Mouse (Mus musculus): ENCODE data around the gene Slc41a1. TPM values are rescaled to one million over a fixed set of nuclear protein-coding genes. Genes with fewer than 3 reads are reported as not detected.

Slc41a1 gene
- polyA plus RNA-seq, 2 experiments: 0.83 to 1.3 TPM

GRCm38 (mm10) chr1:131830561-131830960 lies 3.3 kb downstream of the Slc41a1 start:
- Histone ChIP-seq H3K36me3 (replicated peaks; ENCODE audit: control insufficient read depth, insufficient read depth, low read depth) (no peaks in the 10 kb centered on the region), H3K27ac (no peak overlapping the region), H3K4me2 (ENCODE audit: low read depth) (no peak overlapping the region), H3K9me3 (ENCODE audit: control insufficient read depth, low read length) (no peaks in the 10 kb centered on the region), H3K9ac (replicated peaks) (no peak overlapping the region), H3K27me3 (ENCODE audit: control insufficient read depth, insufficient read depth, low read length) (no peaks in the 10 kb centered on the region), H3K4me1 (replicated peaks; ENCODE audit: control insufficient read depth in 2 of 2, insufficient read depth in 2 of 2, low read length in 1 of 2) (peaks cover 0 to 10% of the 10 kb centered on the region in 2 experiments), H3K4me3 (ENCODE audit: insufficient read depth in 1 of 2, low read depth in 2 of 2, low read length in 2 of 2) (no peak overlapping the region)
- ATAC-seq (ENCODE audit: insufficient read depth): no peak
- no peak for TF ChIP-seq EP300 (IDR thresholded peaks at IDR 0.05; ENCODE audit: low read depth)
- TF ChIP-seq CTCF (IDR thresholded peaks at IDR 0.05; ENCODE audit: low read depth): no peak
- no peak for DNase-seq (ENCODE audit: low read depth in 3 of 3, low spot score in 3 of 3)
- 77% methylated on average over 15 of the region's 15 CpGs for WGBS (ENCODE audit: insufficient replicate concordance)

- H3K4me3 ChIP-seq (ENCODE audit: insufficient read depth in 1 of 2, low read depth in 2 of 2, low read length in 2 of 2): no peak overlapping the region
- 71% methylated on average over 8 of the region's 8 CpGs for WGBS (ENCODE audit: insufficient replicate concordance)
- DNase-seq (ENCODE audit: low read depth in 3 of 3, low spot score in 3 of 3) (no peak), ATAC-seq (ENCODE audit: insufficient read depth) (no peak)
- H3K9me3 ChIP-seq (ENCODE audit: control insufficient read depth, low read length): no peaks in the 10 kb centered on the region
- TF ChIP-seq EP300 (IDR thresholded peaks at IDR 0.05; ENCODE audit: low read depth): no peak
- TF ChIP-seq CTCF (IDR thresholded peaks at IDR 0.05; ENCODE audit: low read depth): no peak
- no peak overlapping the region for H3K27ac ChIP-seq
- H3K27me3 ChIP-seq (ENCODE audit: control insufficient read depth, insufficient read depth, low read length): no peaks in the 10 kb centered on the region
- no peaks in the 10 kb centered on the region for H3K36me3 ChIP-seq (replicated peaks; ENCODE audit: control insufficient read depth, insufficient read depth, low read depth)
- peaks cover 0 to 10% of the 10 kb centered on the region in 2 experiments for H3K4me1 ChIP-seq (replicated peaks; ENCODE audit: control insufficient read depth in 2 of 2, insufficient read depth in 2 of 2, low read length in 1 of 2)
- no peak overlapping the region for H3K9ac ChIP-seq (replicated peaks)
- no peak overlapping the region for H3K4me2 ChIP-seq (ENCODE audit: low read depth)
Measured at GRCm38 (mm10) chr1:131830971-131831641, 3.8 kb downstream of the Slc41a1 start.

GRCm38 (mm10) chr1:131837035-131837434 lies 9.7 kb downstream of the Slc41a1 start:
- H3K9me3 ChIP-seq (ENCODE audit: control insufficient read depth, low read length): no peaks in the 10 kb centered on the region
- DNase-seq (ENCODE audit: low read depth in 3 of 3, low spot score in 3 of 3): no peak
- H3K36me3 ChIP-seq (replicated peaks; ENCODE audit: control insufficient read depth, insufficient read depth, low read depth): no peaks in the 10 kb centered on the region
- no peak overlapping the region for H3K4me2 ChIP-seq (ENCODE audit: low read depth)
- no peak overlapping the region for H3K4me3 ChIP-seq (ENCODE audit: insufficient read depth in 1 of 2, low read depth in 2 of 2, low read length in 2 of 2)
- ATAC-seq (ENCODE audit: insufficient read depth): no peak
- H3K9ac ChIP-seq (replicated peaks): no peak overlapping the region
- H3K27me3 ChIP-seq (ENCODE audit: control insufficient read depth, insufficient read depth, low read length): no peaks in the 10 kb centered on the region
- WGBS (ENCODE audit: insufficient replicate concordance): 73% methylated on average over 3 of the region's 3 CpGs
- TF ChIP-seq EP300 (IDR thresholded peaks at IDR 0.05; ENCODE audit: low read depth) (no peak), CTCF (IDR thresholded peaks at IDR 0.05; ENCODE audit: low read depth) (no peak)
- no peaks in the 10 kb centered on the region for H3K4me1 ChIP-seq (replicated peaks; ENCODE audit: control insufficient read depth in 2 of 2, insufficient read depth in 2 of 2, low read length in 1 of 2)
- no peak overlapping the region for H3K27ac ChIP-seq

GRCm38 (mm10) chr1:131838542-131838941 lies 11.2 kb downstream of the Slc41a1 start:
- Histone ChIP-seq H3K27ac (no peak overlapping the region), H3K9me3 (ENCODE audit: control insufficient read depth, low read length) (no peaks in the 10 kb centered on the region), H3K4me3 (ENCODE audit: insufficient read depth in 1 of 2, low read depth in 2 of 2, low read length in 2 of 2) (no peak overlapping the region), H3K9ac (replicated peaks) (no peak overlapping the region), H3K36me3 (replicated peaks; ENCODE audit: control insufficient read depth, insufficient read depth, low read depth) (no peaks in the 10 kb centered on the region), H3K4me1 (replicated peaks; ENCODE audit: control insufficient read depth in 2 of 2, insufficient read depth in 2 of 2, low read length in 1 of 2) (no peaks in the 10 kb centered on the region), H3K4me2 (ENCODE audit: low read depth) (no peak overlapping the region), H3K27me3 (ENCODE audit: control insufficient read depth, insufficient read depth, low read length) (no peaks in the 10 kb centered on the region)
- 58% methylated on average over 5 of the region's 5 CpGs for WGBS (ENCODE audit: insufficient replicate concordance)
- DNase-seq (ENCODE audit: low read depth in 3 of 3, low spot score in 3 of 3) (no peak), ATAC-seq (ENCODE audit: insufficient read depth) (no peak)
- no peak for TF ChIP-seq EP300 (IDR thresholded peaks at IDR 0.05; ENCODE audit: low read depth)

- H3K4me3 ChIP-seq (ENCODE audit: insufficient read depth in 1 of 2, low read depth in 2 of 2, low read length in 2 of 2): no peak overlapping the region
- TF ChIP-seq CTCF (IDR thresholded peaks at IDR 0.05; ENCODE audit: low read depth) (no peak), EP300 (IDR thresholded peaks at IDR 0.05; ENCODE audit: low read depth) (no peak)
- no peak overlapping the region for H3K9ac ChIP-seq (replicated peaks)
- H3K36me3 ChIP-seq (replicated peaks; ENCODE audit: control insufficient read depth, insufficient read depth, low read depth): no peaks in the 10 kb centered on the region
- H3K4me2 ChIP-seq (ENCODE audit: low read depth): no peak overlapping the region
- no peaks in the 10 kb centered on the region for H3K27me3 ChIP-seq (ENCODE audit: control insufficient read depth, insufficient read depth, low read length)
- no peak overlapping the region for H3K27ac ChIP-seq
- no peak for ATAC-seq (ENCODE audit: insufficient read depth)
- H3K9me3 ChIP-seq (ENCODE audit: control insufficient read depth, low read length): no peaks in the 10 kb centered on the region
- DNase-seq (ENCODE audit: low read depth in 3 of 3, low spot score in 3 of 3): no peak
- WGBS (ENCODE audit: insufficient replicate concordance): 72% methylated on average over 2 of the region's 2 CpGs
- no peaks in the 10 kb centered on the region for H3K4me1 ChIP-seq (replicated peaks; ENCODE audit: control insufficient read depth in 2 of 2, insufficient read depth in 2 of 2, low read length in 1 of 2)
Measured at GRCm38 (mm10) chr1:131839279-131839678, 12.0 kb downstream of the Slc41a1 start.

Measured in liver, embryonic 14.5 days (tissue).